Mouse (Mus musculus): Measurements from ENCODE around the gene Tbx10. TPM values are rescaled to one million over a fixed set of nuclear protein-coding genes. Genes with fewer than 3 reads are reported as not detected.
"Not testable (repeated sequence)": the region's sequence is repeated elsewhere in the genome, so short reads cannot be mapped to it uniquely, and the experiment has no call there.

The Tbx10 gene
- polyA plus RNA-seq, 1 experiment from 2014 or later: 0.32 TPM

GRCm38 (mm10) chr19:3958470-3958869 lies 34.1 kb upstream of the Tbx10 start, which contains the start of gene Aldh3b3:
TSS of gene Aldh3b3 (plus strand) at chr19:3958645.
- WGBS: 76% methylated on average over 4 of the region's 4 CpGs
- no peak for ATAC-seq (ENCODE audit: low FRiP score)
- H3K27ac ChIP-seq: no peak within 1 kb of the TSS
- no peaks in the 10 kb centered on the region for H3K9me3 ChIP-seq
- H3K27me3 ChIP-seq: peaks cover 3% of the 10 kb centered on the region; the same call in 1 of the 2 replicates
- H3K9ac ChIP-seq: no peak within 1 kb of the TSS
- no peaks in the 10 kb centered on the region for H3K4me1 ChIP-seq (replicated peaks)
- no peak within 1 kb of the TSS for H3K4me2 ChIP-seq
- H3K4me3 ChIP-seq: no peak within 1 kb of the TSS
- H3K36me3 ChIP-seq: no peaks in the 10 kb centered on the region

GRCm38 (mm10) chr19:3959030-3959429 lies 33.5 kb upstream of the Tbx10 start:
- Histone ChIP-seq H3K4me2 (no peak overlapping the region), H3K9me3 (no peaks in the 10 kb centered on the region), H3K36me3 (no peaks in the 10 kb centered on the region), H3K4me1 (replicated peaks) (no peaks in the 10 kb centered on the region), H3K9ac (no peak overlapping the region), H3K27ac (no peak overlapping the region), H3K4me3 (no peak overlapping the region), H3K27me3 (peaks cover 3% of the 10 kb centered on the region; the same call in 1 of the 2 replicates)
- no peak for ATAC-seq (ENCODE audit: low FRiP score)

GRCm38 (mm10) chr19:3960211-3960610 lies 32.3 kb upstream of the Tbx10 start:
- no peak overlapping the region for H3K27ac ChIP-seq
- H3K36me3 ChIP-seq: no peaks in the 10 kb centered on the region
- no peak overlapping the region for H3K4me2 ChIP-seq
- no peaks in the 10 kb centered on the region for H3K4me1 ChIP-seq (replicated peaks)
- H3K9me3 ChIP-seq: no peaks in the 10 kb centered on the region
- 84% methylated on average over 5 of the region's 5 CpGs for WGBS
- ATAC-seq (ENCODE audit: low FRiP score): no peak
- peaks cover 3% of the 10 kb centered on the region; the same call in 1 of the 2 replicates for H3K27me3 ChIP-seq
- no peak overlapping the region for H3K4me3 ChIP-seq
- H3K9ac ChIP-seq: no peak overlapping the region

GRCm38 (mm10) chr19:3961805-3962204 lies 30.7 kb upstream of the Tbx10 start:
- H3K4me1 ChIP-seq (replicated peaks); H3K9me3 ChIP-seq; H3K27me3 ChIP-seq; H3K4me3 ChIP-seq; H3K27ac ChIP-seq; ATAC-seq (ENCODE audit: low FRiP score); H3K36me3 ChIP-seq; H3K4me2 ChIP-seq; H3K9ac ChIP-seq: not testable (repeated sequence)
- 76% methylated on average over 6 of the region's 6 CpGs for WGBS

GRCm38 (mm10) chr19:3962469-3962868 lies 30.1 kb upstream of the Tbx10 start:
- no peaks in the 10 kb centered on the region for H3K4me1 ChIP-seq (replicated peaks)
- no peaks in the 10 kb centered on the region for H3K36me3 ChIP-seq
- H3K27me3 ChIP-seq: no peaks in the 10 kb centered on the region
- H3K27ac ChIP-seq: no peak overlapping the region
- WGBS: 11% methylated on average over 2 of the region's 2 CpGs
- no peak overlapping the region for H3K9ac ChIP-seq
- H3K9me3 ChIP-seq: no peaks in the 10 kb centered on the region
- H3K4me3 ChIP-seq: no peak overlapping the region
- no peak for ATAC-seq (ENCODE audit: low FRiP score)
- H3K4me2 ChIP-seq: no peak overlapping the region

GRCm38 (mm10) chr19:3964030-3964429 lies 28.5 kb upstream of the Tbx10 start:
- ATAC-seq (ENCODE audit: low FRiP score): no peak
- WGBS: 75% methylated on average over 4 of the region's 4 CpGs
- no peak overlapping the region for H3K4me3 ChIP-seq
- H3K27ac ChIP-seq: no peak overlapping the region
- H3K9ac ChIP-seq: no peak overlapping the region
- H3K36me3 ChIP-seq: no peaks in the 10 kb centered on the region
- H3K27me3 ChIP-seq: no peaks in the 10 kb centered on the region
- no peaks in the 10 kb centered on the region for H3K9me3 ChIP-seq
- no peak overlapping the region for H3K4me2 ChIP-seq
- no peaks in the 10 kb centered on the region for H3K4me1 ChIP-seq (replicated peaks)

GRCm38 (mm10) chr19:3966330-3967075 lies 26.0 kb upstream of the Tbx10 start:
- no peak for ATAC-seq (ENCODE audit: low FRiP score)

GRCm38 (mm10) chr19:3967258-3967657 lies 25.3 kb upstream of the Tbx10 start:
- H3K27me3 ChIP-seq: peaks cover 6% of the 10 kb centered on the region; the same call in 1 of the 2 replicates
- H3K27ac ChIP-seq: no peak overlapping the region
- no peak for ATAC-seq (ENCODE audit: low FRiP score)
- no peaks in the 10 kb centered on the region for H3K36me3 ChIP-seq
- no peak overlapping the region for H3K4me2 ChIP-seq
- no peak overlapping the region for H3K9ac ChIP-seq
- H3K4me3 ChIP-seq: no peak overlapping the region
- H3K9me3 ChIP-seq: no peaks in the 10 kb centered on the region
- WGBS: 77% methylated on average over 3 of the region's 3 CpGs
- no peaks in the 10 kb centered on the region for H3K4me1 ChIP-seq (replicated peaks)

More at GRCm38 (mm10) chr19:3966330-3967075, 26.0 kb upstream of the Tbx10 start:
- Histone ChIP-seq H3K4me3 (no peak overlapping the region), H3K4me2 (no peak overlapping the region), H3K27ac (no peak overlapping the region), H3K4me1 (replicated peaks) (no peaks in the 10 kb centered on the region), H3K9me3 (no peaks in the 10 kb centered on the region), H3K9ac (no peak overlapping the region), H3K27me3 (0 out of 2 replicates have a peak, but pooled peaks cover 4% of the 10 kb centered on the region), H3K36me3 (no peaks in the 10 kb centered on the region)
- 74% methylated on average over 11 of the region's 11 CpGs for WGBS

GRCm38 (mm10) chr19:3972229-3972628 lies 20.3 kb upstream of the Tbx10 start, which contains the start of gene Aldh3b2:
TSS of gene Aldh3b2 (plus strand) at chr19:3972328.
- Histone ChIP-seq H3K36me3 (no peaks in the 10 kb centered on the region), H3K4me3 (no peak within 1 kb of the TSS), H3K27me3 (peaks cover 7% of the 10 kb centered on the region; the same call in 1 of the 2 replicates), H3K27ac (no peak within 1 kb of the TSS), H3K4me2 (no peak within 1 kb of the TSS), H3K9ac (no peak within 1 kb of the TSS; the same call in 1 of the 2 replicates), H3K4me1 (replicated peaks) (0 out of 2 replicates have a peak, but pooled peaks cover under 1% of the 10 kb centered on the region), H3K9me3 (no peaks in the 10 kb centered on the region)
- ATAC-seq (ENCODE audit: low FRiP score): no peak
- WGBS: 61% methylated on average over 9 of the region's 9 CpGs

GRCm38 (mm10) chr19:3974608-3975007 lies 17.9 kb upstream of the Tbx10 start:
- H3K27ac ChIP-seq; H3K36me3 ChIP-seq; H3K4me1 ChIP-seq (replicated peaks); ATAC-seq (ENCODE audit: low FRiP score); H3K4me2 ChIP-seq; H3K9me3 ChIP-seq; H3K4me3 ChIP-seq; H3K27me3 ChIP-seq; H3K9ac ChIP-seq: not testable (repeated sequence)
- 82% methylated on average over 6 of the region's 6 CpGs for WGBS

GRCm38 (mm10) chr19:3975866-3976265 lies 16.7 kb upstream of the Tbx10 start:
- Histone ChIP-seq H3K4me2 (no peak overlapping the region), H3K4me1 (replicated peaks) (peaks cover 10% of the 10 kb centered on the region; the same call in 1 of the 2 replicates), H3K4me3 (no peak overlapping the region), H3K9me3 (no peaks in the 10 kb centered on the region), H3K27ac (no peak overlapping the region), H3K9ac (no peak overlapping the region), H3K27me3 (peaks cover 3% of the 10 kb centered on the region; the same call in 1 of the 2 replicates), H3K36me3 (no peaks in the 10 kb centered on the region)
- no peak for ATAC-seq (ENCODE audit: low FRiP score)
- WGBS: 76% methylated on average over 2 of the region's 2 CpGs

- H3K27me3 ChIP-seq: no peaks in the 10 kb centered on the region
- no peaks in the 10 kb centered on the region for H3K9me3 ChIP-seq
- no peak overlapping the region for H3K4me3 ChIP-seq
- H3K36me3 ChIP-seq: no peaks in the 10 kb centered on the region
- H3K27ac ChIP-seq: no peak overlapping the region
- peaks cover 26% of the 10 kb centered on the region for H3K4me1 ChIP-seq (replicated peaks)
- 18% methylated on average over 4 of the region's 4 CpGs for WGBS
- H3K4me2 ChIP-seq: no peak overlapping the region
- H3K9ac ChIP-seq: no peak overlapping the region
- ATAC-seq (ENCODE audit: low FRiP score): peak; percentile 61
Measured at GRCm38 (mm10) chr19:3980309-3980708, 12.2 kb upstream of the Tbx10 start.

- Histone ChIP-seq H3K4me1 (replicated peaks) (peaks cover 30% of the 10 kb centered on the region), H3K9me3 (no peaks in the 10 kb centered on the region), H3K36me3 (no peaks in the 10 kb centered on the region), H3K9ac (no peak overlapping the region), H3K4me2 (no peak overlapping the region), H3K27me3 (no peaks in the 10 kb centered on the region), H3K27ac (no peak overlapping the region), H3K4me3 (no peak overlapping the region)
- ATAC-seq (ENCODE audit: low FRiP score): no peak
- 82% methylated on average over 9 of the region's 9 CpGs for WGBS
Measured at GRCm38 (mm10) chr19:3980917-3981316, 11.6 kb upstream of the Tbx10 start.

Measured in hindbrain, embryonic 13.5 days (tissue).